Mouse (Mus musculus): ENCODE measurements around the gene Gm6370.
A peak's percentile ranks its signal among the peaks of the same experiment; 100 is the strongest.
"Not testable (repeated sequence)": the region's sequence is repeated elsewhere in the genome, so short reads cannot be mapped to it uniquely, and the experiment has no call there.

Gene Gm6370

DNA sequence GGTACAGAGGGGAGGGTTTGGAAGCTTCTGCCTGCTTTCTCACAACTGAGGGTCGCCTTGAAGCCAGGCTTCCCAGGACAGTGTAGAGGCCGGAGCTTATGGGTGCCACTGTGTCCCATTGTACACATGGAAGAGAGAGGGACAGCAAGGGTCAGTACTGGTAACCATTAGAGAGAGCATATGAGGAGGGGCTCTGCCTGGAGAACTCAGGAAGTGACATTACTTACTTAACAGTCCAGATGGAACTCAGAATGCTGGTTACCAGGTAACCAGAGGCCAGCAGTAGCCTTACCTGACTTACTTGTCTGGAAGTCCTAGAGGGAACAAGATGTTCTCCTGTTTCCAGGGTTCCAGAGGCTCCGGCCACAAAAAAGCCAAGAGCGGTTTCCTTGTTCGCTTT, at the start of gene Gm6370:
TSS of gene Gm6370 (plus strand) at position 301 of the 400 bp plus-strand sequence.
- DNase-seq: not testable (repeated sequence)

DNA sequence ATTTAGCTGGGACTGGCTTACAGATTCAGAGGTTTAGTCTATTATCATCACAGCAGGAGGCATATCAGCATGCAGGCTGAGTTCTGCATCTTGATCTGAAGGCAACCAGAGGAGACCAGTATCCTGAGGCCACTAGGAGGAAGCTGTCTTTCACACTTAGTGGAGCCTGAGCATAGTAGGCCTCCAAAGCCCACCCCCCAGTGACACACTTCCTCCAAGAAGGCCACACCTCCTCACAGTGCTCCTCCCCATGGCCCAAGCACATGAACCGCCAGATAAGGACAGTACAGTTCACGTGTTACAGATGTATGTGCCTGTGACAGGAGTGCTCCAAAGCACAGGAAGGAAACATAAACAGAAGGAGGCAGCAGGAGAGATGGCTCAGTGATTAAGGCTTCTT, 48.4 kb upstream of the Gm6370 start:
- DNase-seq: no peak

DNA sequence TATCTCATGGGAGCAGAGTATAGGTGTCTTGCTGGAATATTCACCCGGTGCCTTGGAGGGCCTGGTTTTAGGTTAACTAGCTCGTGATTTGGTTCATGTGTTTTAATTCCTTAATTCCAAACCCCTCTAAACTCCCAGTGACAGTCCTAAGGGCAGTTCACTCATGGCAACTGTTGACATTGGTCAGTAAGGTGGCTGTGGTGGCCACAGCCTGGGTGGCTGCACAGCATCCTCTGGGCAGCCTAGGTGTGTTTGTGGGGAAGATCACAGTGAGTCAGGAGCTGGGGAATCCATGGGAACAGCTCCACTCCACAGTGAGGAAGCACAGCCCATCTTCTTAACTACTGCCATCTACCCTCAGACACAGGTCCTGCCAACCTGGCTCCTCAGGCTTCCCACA, 44.5 kb upstream of the Gm6370 start:
- no peak for DNase-seq

DNA sequence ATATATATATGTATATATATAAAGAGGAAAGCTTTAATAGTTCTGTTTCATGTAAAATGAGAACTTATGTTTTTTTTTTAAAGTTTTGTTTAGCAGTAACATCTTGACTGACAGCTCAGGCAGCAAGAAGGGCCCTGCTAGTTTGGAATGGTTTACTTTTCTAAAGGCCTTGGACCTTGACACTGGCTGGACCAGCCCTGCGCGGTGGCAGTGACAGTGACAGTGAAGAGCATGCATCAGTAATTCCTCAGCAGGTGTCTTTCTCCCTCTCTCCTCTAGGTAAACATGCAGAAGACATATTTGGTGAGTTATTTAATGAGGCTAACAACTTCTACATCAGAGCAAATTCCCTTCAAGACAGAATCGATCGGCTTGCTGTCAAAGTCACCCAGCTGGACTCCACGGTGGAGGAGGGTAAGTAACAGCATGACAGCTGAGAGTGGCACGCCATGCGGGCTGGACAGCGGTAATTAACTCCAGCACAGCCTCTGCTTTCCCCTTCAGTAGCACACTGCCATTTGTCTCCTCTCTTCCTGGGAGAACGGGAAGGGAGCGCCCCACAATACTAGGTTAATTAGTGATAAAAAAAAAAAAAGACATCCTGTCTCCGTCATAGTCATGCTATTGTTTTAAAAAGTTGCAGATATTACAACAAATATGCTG, 39.4 kb upstream of the Gm6370 start:
- DNase-seq: no peak

DNA sequence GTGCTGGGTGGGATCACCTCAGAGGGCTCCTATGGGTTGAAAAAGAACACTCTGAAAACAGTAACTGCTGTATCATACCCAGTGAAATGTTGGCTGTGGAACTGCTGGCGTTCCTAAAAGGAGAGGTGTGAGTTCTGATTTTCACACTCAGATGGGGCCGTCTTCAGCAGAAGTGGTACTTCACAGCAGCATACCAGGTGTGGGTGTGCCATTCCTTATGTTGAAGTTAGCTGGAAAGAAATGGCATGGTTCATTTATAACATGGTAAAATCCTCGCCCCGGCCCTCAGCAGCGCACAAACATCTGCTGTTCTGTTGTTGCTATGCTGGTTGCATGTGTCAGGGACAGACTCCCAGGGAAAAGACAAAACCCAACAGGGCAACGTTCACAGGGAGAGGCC, 37.6 kb upstream of the Gm6370 start:
- DNase-seq: no peak

DNA sequence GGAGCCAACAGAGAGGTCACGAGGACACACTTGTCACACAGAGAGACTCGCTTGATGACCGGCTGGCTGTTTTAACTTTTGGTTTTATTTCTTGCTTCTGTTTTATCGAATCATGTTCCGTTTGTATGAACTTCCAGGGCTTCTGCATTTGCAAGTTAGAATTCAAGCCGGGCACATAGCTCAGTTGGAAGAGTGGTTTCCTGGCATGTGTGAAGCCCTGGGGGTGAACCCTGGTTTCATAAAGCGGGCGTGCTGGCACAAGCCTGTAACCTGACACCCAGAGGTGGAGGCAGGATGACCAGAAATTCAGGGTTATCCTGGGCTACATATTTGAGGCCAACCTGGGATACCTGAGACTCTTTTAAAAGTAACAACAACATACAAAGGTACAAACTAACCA, 29.6 kb upstream of the Gm6370 start:
- DNase-seq: no peak

DNA sequence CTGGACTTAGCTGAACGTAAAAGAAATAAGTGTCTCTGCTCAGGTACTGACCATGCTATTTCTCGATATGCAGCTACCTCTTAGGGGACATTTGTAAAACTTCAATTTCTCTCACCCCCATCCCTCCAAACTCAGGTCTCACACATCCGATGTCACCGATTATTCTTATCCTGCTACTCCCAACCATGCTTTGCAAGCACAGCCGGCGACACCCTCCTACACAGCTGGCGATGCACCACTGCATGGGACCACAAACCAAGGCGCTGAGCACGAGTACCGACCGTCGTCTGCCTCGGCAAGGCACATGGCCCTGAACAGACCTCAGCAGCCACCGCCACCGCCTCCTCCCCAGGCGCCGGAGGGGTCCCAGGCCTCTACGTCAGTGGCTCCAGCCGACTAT, 24.5 kb upstream of the Gm6370 start:
- DNase-seq: no peak

DNA sequence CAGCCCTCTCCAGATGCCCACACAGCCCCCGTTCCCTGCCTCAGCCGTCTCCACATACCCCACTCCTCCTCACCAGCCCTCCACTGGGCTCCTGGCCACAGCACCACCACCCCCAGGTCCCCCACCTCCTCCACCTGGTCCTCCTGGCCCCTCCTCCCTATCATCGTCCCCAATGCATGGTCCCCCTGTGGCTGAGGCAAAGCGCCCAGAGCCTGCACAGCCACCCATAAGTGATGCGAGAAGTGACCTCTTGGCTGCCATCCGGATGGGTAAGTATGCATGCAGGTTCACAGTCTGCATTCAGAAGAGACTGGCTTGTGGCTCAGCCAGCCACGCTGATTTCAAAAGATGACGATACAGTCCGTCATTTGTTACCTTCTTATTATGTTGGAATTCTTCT, 22.9 kb upstream of the Gm6370 start:
- DNase-seq: no peak

DNA sequence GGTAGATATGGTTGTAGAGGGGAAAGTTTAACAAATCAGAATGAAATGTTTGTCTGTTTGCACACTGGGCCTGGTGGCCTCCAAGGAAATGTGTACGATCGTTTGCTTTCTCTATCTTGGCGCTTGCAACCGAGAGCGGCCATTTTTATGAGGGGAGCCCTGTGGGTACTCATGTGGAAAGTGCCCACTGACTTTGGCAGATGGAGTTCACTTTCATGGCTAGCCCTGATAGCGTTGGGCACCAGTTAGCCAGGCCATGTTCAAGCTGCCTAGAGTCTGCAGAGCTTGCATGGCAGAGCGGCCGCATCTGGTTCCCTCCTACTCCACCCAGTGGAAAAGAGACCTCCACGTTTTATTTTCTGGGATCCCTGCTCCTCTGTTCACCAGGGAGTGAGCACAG, 20.3 kb upstream of the Gm6370 start:
- DNase-seq: no peak

DNA sequence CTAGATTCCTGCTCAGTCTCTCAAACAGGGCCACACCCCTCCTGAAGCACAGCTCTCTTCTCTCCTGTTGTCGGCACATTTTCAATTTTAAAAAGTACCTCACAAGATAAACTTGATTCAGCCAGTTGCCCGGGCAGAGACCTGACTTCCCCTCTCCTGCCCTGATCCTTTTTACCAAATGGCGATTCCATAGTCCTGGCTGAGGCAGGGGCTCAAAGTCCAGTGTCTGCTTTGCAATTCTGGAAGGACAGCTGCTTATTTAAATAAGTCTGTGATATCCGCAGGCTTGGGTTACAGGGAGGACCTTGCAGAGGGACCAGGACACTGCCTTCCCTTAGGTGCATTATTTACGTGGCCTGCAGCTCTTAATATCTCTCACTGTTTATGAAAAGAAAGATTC, 19.9 kb upstream of the Gm6370 start:
- no peak for DNase-seq

DNA sequence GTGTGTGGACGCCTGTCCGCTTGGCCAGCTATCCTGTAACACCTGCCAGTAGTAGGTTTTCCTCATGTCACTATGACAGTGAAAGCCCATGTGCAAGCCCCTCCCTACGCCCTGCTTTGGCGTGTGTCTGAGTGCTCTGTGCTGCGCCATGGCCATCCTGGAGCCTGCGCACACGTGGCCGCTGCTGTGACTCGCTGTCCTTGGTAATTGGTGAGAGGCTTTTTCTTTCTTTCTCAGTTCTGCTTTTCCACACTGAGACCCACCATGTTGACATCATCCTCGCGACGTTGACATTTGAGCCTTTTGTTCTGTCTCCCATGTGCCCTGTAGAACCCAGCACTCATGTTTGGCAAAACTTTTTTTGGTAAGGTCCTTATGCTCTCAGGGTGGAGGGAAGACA, 19.3 kb upstream of the Gm6370 start:
- DNase-seq: no peak

DNA sequence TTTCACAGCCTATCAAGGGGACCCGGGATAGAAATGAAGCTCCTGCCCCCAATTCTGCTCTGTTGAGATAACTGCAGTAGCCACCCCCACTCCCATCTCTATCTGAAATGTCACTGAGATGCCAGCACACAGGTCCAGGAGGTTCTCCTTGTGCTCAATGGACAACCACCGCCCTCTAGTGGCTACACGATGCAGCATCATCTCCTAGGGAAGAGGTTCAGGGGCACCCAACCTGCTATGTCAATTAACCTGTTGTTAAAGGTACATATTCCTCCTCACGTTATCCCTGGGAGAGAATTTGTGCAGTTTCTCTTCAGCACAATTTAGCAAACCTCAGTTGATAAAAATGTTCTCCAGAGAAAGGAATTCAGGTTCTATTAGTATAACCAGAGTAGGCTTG, 11.6 kb upstream of the Gm6370 start:
- DNase-seq: peak; percentile 16

DNA sequence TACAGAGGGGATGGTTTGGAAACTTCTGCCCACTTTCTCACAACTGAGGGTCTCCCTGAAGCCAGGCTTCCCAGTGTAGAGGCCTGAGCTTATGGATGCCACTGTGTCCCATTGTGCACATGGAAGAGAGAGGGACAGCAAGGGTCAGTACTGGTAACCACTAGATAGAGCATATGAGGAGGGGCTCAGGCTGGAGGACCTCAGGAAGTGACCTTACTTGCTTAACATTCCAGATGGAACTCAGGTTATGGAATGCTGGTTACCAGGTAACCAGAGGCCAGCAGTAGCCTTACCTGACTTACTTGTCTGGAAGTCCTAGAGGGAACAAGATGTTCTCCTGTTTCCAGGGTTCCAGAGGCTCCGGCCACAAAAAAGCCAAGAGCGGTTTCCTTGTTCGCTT, 9.5 kb upstream of the Gm6370 start, which contains the start of gene Gm6408:
TSS of gene Gm6408 (plus strand) at position 301 of the 400 bp plus-strand sequence.
- DNase-seq: not testable (repeated sequence)

DNA sequence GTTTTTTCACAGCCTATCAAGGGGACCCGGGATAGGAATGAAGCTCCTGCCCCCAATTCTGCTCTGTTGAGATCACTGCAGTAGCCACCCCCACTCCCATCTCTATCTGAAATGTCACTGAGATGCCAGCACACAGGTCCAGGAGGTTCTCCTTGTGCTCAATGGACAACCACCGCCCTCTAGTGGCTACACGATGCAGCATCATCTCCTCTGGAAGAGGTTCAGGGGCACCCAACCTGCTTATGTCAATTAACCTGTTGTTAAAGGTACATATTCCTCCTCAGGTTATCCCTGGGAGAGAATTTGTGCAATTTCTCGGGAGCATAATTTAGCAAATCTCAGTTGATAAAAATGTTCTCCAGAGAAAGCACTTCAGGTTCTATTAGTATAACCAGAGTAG, 2.2 kb upstream of the Gm6370 start:
- DNase-seq: peak; percentile 40

DNA sequence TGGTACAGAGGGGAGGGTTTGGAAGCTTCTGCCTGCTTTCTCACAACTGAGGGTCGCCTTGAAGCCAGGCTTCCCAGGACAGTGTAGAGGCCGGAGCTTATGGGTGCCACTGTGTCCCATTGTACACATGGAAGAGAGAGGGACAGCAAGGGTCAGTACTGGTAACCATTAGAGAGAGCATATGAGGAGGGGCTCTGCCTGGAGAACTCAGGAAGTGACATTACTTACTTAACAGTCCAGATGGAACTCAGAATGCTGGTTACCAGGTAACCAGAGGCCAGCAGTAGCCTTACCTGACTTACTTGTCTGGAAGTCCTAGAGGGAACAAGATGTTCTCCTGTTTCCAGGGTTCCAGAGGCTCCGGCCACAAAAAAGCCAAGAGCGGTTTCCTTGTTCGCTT, 10.9 kb downstream of the Gm6370 start, which contains the start of gene 4930449I24Rik:
TSS of gene 4930449I24Rik (plus strand) at position 301 of the 400 bp plus-strand sequence.
- not testable (repeated sequence) for DNase-seq

DNA sequence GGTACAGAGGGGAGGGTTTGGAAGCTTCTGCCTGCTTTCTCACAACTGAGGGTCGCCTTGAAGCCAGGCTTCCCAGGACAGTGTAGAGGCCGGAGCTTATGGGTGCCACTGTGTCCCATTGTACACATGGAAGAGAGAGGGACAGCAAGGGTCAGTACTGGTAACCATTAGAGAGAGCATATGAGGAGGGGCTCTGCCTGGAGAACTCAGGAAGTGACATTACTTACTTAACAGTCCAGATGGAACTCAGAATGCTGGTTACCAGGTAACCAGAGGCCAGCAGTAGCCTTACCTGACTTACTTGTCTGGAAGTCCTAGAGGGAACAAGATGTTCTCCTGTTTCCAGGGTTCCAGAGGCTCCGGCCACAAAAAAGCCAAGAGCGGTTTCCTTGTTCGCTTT, 22.7 kb downstream of the Gm6370 start, which contains the start of gene Gm3402:
TSS of gene Gm3402 (plus strand) at position 301 of the 400 bp plus-strand sequence.
- DNase-seq: not testable (repeated sequence)

DNA sequence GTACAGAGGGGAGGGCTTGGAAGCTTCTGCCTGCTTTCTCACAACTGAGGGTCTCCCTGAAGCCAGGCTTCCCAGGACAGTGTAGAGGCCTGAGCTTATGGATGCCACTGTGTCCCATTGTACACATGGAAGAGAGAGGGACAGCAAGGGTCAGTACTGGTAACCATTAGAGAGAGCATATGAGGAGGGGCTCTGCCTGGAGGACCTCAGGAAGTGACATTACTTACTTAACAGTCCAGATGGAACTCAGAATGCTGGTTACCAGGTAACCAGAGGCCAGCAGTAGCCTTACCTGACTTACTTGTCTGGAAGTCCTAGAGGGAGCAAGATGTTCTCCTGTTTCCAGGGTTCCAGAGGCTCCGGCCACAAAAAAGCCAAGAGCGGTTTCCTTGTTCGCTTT, 34.3 kb downstream of the Gm6370 start, which contains the start of gene Gm3404:
TSS of gene Gm3404 (plus strand) at position 301 of the 400 bp plus-strand sequence.
- not testable (repeated sequence) for DNase-seq

DNA sequence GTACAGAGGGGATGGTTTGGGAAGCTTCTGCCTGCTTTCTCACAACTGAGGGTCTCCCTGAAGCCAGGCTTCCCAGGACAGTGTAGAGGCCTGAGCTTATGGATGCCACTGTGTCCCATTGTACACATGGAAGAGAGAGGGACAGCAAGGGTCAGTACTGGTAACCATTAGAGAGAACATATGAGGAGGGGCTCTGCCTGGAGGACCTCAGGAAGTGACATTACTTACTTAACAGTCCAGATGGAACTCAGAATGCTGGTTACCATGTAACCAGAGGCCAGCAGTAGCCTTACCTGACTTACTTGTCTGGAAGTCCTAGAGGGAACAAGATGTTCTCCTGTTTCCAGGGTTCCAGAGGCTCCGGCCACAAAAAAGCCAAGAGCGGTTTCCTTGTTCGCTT, 46.2 kb downstream of the Gm6370 start, which contains the start of gene Gm3409:
TSS of gene Gm3409 (plus strand) at position 301 of the 400 bp plus-strand sequence.
- not testable (repeated sequence) for DNase-seq

Measured in thymus, postnatal 14 days (tissue).